Mouse (Mus musculus): ENCODE measurements around the gene Pln.
A peak's percentile ranks its signal among the peaks of the same experiment; 100 is the strongest.

- TF ChIP-seq POLR2A (IDR thresholded peaks at IDR 0.05; ENCODE audit: insufficient read depth, low read depth, low read length): peak; percentile 80
- no peak for TF ChIP-seq CTCF (IDR thresholded peaks at IDR 0.05)
- no peak for TF ChIP-seq EP300 (IDR thresholded peaks at IDR 0.05; ENCODE audit: insufficient read depth, low read depth, low read length)
Observed at GRCm38 (mm10) chr10:53379709-53380106, 42.2 kb downstream of the Pln start, which contains the start of gene Cep85l.
